Mouse (Mus musculus): Measurements from ENCODE around the gene Gm4131.

GRCm38 (mm10) chr14:62497391-62497790 is 69.3 kb downstream of the Gm4131 start:
- TF ChIP-seq POLR2A (IDR thresholded peaks at IDR 0.05; ENCODE audit: control insufficient read depth, extremely low read depth, insufficient read depth, low read length, poor library complexity) (no peak), CTCF (IDR thresholded peaks at IDR 0.05; ENCODE audit: borderline replicate concordance, control insufficient read depth, extremely low read depth, insufficient read depth, low read length, poor library complexity) (no peak)
